Mouse (Mus musculus) erythroblast, embryonic 14.5 days (primary cell): ENCODE measurements around the gene Ripk3. TPM values are rescaled to one million over a fixed set of nuclear protein-coding genes. Genes with fewer than 3 reads are reported as not detected.

ENCODE experiments used
- H3K27me3 ChIP-seq: 2 replicates; pipeline ENCODE4 v1.6.1; 2012; ENCODE audit warnings: inconsistent platforms; ENCODE audit not compliant: control insufficient read depth
- H3K36me3 ChIP-seq: 2 replicates; pipeline ENCODE4 v1.6.1; 2012; ENCODE audit warnings: mild to moderate bottlenecking, inconsistent platforms; ENCODE audit not compliant: control insufficient read depth
- H3K4me1 ChIP-seq: 2 replicates; pipeline ENCODE4 v1.6.1; 2012; ENCODE audit warnings: inconsistent platforms; ENCODE audit not compliant: control insufficient read depth
- H3K4me3 ChIP-seq: replicated peaks from 2 replicates; pipeline ENCODE3; 2012; ENCODE audit warnings: moderate library complexity, mild to moderate bottlenecking, inconsistent platforms
- H3K9me3 ChIP-seq: 2 replicates; pipeline ENCODE4 v1.6.1; 2012; ENCODE audit warnings: low read length, inconsistent platforms, mixed read lengths; ENCODE audit not compliant: control insufficient read depth
- GATA1 ChIP-seq: IDR thresholded peaks from 2 replicates; pipeline ENCODE4 v1.6.1; 2012; ENCODE audit warnings: low read length, inconsistent platforms, mixed read lengths
- TAL1 ChIP-seq: IDR thresholded peaks from 3 replicates; pipeline ENCODE4 v1.6.1; 2012; ENCODE audit warnings: low read length, inconsistent platforms, mixed read lengths
- polyA plus RNA-seq: library from polyadenylated mRNA; stranded (reverse); fragments of >175 nt; gene quantifications from 2 replicates; pipeline ENCODE4 v1.2.3, GENCODE M21; 2012

Ripk3 gene
- polyA plus RNA-seq, 1 experiment = 0.47 TPM

GRCm38 (mm10) chr14:55747051-55747847 is 41.4 kb downstream of the Ripk3 start:
- Histone ChIP-seq H3K36me3 (peaks cover 52% of the 10 kb centered on the region), H3K9me3 (no peaks in the 10 kb centered on the region), H3K27me3 (no peaks in the 10 kb centered on the region), H3K4me3 (peak overlapping the region; percentile 91), H3K4me1 (peaks cover 45% of the 10 kb centered on the region)
- TF ChIP-seq GATA1 = no peak
- TF ChIP-seq TAL1 = no peak

GRCm38 (mm10) chr14:55745861-55746237 is 42.8 kb downstream of the Ripk3 start:
- Histone ChIP-seq H3K4me1 (peaks cover 45% of the 10 kb centered on the region), H3K27me3 (no peaks in the 10 kb centered on the region), H3K36me3 (peaks cover 41% of the 10 kb centered on the region), H3K9me3 (no peaks in the 10 kb centered on the region), H3K4me3 (peak overlapping the region; percentile 91)
- TF ChIP-seq GATA1 = no peak
- no peak for TF ChIP-seq TAL1

DNA sequence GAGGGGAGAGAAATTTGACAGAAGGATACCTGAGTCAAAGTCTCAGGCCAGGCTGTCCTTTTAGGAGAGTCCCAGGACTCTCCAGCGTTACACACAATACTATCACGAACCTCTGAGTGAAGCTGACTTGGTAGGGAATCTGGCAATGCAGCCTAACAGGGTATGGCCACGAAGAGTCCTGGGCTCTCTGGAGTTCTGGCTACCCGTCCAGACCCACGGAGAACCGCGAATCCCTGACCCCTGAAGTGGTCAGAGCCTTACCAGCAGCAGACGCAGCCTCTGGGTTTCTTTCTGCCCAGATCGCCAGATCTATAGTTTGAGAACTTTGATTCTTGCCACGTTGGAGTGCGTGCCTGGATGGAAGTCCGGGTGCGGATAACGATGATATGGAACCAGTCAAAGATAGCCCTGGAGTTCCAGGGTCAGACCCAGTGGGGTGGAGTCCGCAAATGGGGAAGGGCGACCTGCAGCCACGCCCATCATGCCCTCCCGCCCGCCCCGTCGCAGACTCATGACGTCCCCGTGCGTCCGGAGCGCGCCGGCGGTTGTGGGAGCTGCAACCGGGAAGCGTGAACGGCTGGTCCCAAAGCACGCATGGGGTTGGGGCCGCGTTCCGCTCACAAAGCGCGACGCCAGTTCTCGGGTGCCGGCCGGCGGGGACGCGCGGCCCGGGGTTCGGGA is 43.3 kb downstream of the Ripk3 start, which contains the start of the genes Dhrs1 and Nop9:
TSS of gene Dhrs1 (minus strand) at position 511 of the 681 bp plus-strand sequence.
TSS of gene Nop9 (plus strand) at position 514 of the 681 bp plus-strand sequence.
- Histone ChIP-seq H3K4me3 (peak within 1 kb of the TSS; percentile 91), H3K9me3 (no peaks in the 10 kb centered on the region), H3K36me3 (peaks cover 40% of the 10 kb centered on the region), H3K4me1 (peaks cover 45% of the 10 kb centered on the region), H3K27me3 (no peaks in the 10 kb centered on the region)
- TF ChIP-seq TAL1 = no peak
- TF ChIP-seq GATA1 = 0 out of 2 replicates have a peak, but pooled peaks have one; percentile 24

DNA sequence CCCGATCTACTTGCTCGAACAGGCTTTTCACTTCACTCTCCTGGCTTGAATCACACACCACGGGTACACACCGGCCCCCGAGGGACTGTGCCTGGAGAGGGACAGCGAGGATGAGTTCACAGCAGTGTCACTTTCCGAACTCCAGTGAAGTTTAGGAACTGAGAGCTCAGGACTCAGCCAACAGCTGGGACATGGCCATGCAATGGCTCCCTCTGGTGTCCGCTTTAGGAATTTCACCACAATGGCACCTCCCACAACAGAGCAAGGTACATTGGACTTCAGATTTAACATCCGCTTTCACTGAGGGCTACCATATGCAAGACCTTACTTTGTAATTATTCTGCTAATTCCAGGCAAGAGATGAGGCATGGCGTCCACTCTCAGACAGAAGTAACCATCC is 45.0 kb downstream of the Ripk3 start:
- Histone ChIP-seq H3K9me3 (no peaks in the 10 kb centered on the region), H3K4me1 (peaks cover 45% of the 10 kb centered on the region), H3K36me3 (peaks cover 36% of the 10 kb centered on the region), H3K4me3 (no peak overlapping the region), H3K27me3 (no peaks in the 10 kb centered on the region)
- TF ChIP-seq TAL1 = no peak
- no peak for TF ChIP-seq GATA1

DNA sequence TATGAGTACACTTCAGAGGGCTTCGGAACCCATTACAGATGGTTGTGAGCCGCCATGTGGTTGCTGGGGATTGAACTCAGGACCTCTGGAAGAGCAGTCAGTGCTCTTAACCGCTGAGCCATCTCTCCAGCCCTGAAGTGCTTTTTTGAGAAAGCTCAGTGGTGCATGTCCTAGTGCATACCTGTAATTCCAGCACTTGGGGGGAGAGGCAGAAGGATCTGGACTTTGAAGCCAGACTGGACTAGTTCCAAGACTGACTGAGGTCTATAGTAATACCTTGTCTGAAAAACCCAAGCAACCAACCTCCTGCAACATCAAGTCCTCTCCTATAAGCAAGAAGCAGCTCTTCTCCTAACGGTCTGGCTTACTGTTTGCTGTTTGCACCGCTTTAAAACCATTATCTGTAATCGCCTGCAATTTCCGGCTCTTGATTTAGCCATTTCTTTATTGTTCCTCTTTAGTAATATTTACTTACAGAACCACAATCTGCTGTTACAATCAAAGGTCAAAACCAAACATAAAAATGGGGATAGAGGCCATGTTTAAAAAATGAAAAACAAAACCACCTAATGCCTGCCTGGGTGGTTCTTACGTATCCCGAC is 51.5 kb downstream of the Ripk3 start:
- peaks cover 7% of the 10 kb centered on the region for H3K27me3 ChIP-seq
- H3K4me1 ChIP-seq = no peaks in the 10 kb centered on the region
- H3K36me3 ChIP-seq = peaks cover 22% of the 10 kb centered on the region
- TF ChIP-seq GATA1 (no peak), TAL1 (no peak)
- H3K9me3 ChIP-seq = no peaks in the 10 kb centered on the region
- no peak overlapping the region for H3K4me3 ChIP-seq

GRCm38 (mm10) chr14:55735758-55736157 is 52.9 kb downstream of the Ripk3 start:
- peaks cover 18% of the 10 kb centered on the region for H3K36me3 ChIP-seq

DNA sequence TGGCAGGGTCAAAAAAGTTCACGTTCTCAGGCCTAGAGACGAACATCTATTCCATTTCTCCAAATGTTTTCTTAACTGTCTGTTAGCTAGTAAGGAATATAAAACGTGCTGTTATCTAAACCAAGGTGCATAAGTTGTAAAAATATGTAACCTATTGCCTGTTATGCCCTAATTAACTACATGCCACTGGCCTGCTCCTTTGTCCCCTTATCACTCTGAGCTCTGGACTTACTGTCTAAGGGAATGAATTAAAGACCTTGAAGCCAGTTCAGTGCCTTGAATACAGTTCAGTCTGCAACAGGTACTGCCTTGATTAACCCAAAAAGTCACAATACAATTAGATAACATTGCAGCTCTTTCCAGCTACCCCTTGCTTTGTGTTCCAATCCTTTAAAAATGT is 53.3 kb downstream of the Ripk3 start:
- H3K36me3 ChIP-seq = peaks cover 14% of the 10 kb centered on the region
- peaks cover 3% of the 10 kb centered on the region; the same call in 1 of the 2 replicates for H3K4me1 ChIP-seq
- peaks cover 7% of the 10 kb centered on the region for H3K27me3 ChIP-seq
- TF ChIP-seq TAL1 = no peak
- no peak for TF ChIP-seq GATA1
- no peak overlapping the region for H3K4me3 ChIP-seq
- no peaks in the 10 kb centered on the region for H3K9me3 ChIP-seq

More at GRCm38 (mm10) chr14:55735758-55736157, 52.9 kb downstream of the Ripk3 start:
- H3K4me3 ChIP-seq = no peak overlapping the region
- H3K9me3 ChIP-seq = no peaks in the 10 kb centered on the region
- no peak for TF ChIP-seq TAL1
- peaks cover 2% of the 10 kb centered on the region; the same call in 1 of the 2 replicates for H3K4me1 ChIP-seq
- peaks cover 7% of the 10 kb centered on the region for H3K27me3 ChIP-seq

Other genes starting within 250 kb of the Ripk3 start
- gene Pck2, start 248.6 kb downstream of the Ripk3 start, polyA plus RNA-seq = 6.1 and 9.3 TPM in 2 replicates
- gene Dcaf11, start 228.9 kb downstream of the Ripk3 start, polyA plus RNA-seq = 3.5 and 4.3 TPM in 2 replicates
- gene A730061H03Rik, start 228.5 kb downstream of the Ripk3 start, polyA plus RNA-seq = not detected in 2 replicates
- gene Fitm1, start 213.2 kb downstream of the Ripk3 start, polyA plus RNA-seq = not detected in 2 replicates
- gene Psme1, start 210.7 kb downstream of the Ripk3 start, polyA plus RNA-seq = 3.2 and 4.3 TPM in 2 replicates
- 3.5 and 3.8 TPM in 2 replicates for gene Emc9, start 203.6 kb downstream of the Ripk3 start, polyA plus RNA-seq
- gene Psme2, start 197.8 kb downstream of the Ripk3 start, polyA plus RNA-seq = 4.4 and 7.0 TPM in 2 replicates
- gene Rnf31, start 197.2 kb downstream of the Ripk3 start, polyA plus RNA-seq = 0.86 and 1.1 TPM in 2 replicates
- gene Irf9, start 185.3 kb downstream of the Ripk3 start, polyA plus RNA-seq = 3.3 and 4.8 TPM in 2 replicates
- gene Rec8, start 170.8 kb downstream of the Ripk3 start, polyA plus RNA-seq = 0.14 and 0.15 TPM in 2 replicates
- 2.2 and 2.9 TPM in 2 replicates for gene Ipo4, start 152.9 kb downstream of the Ripk3 start, polyA plus RNA-seq
- 0.01 and 0.44 TPM in 2 replicates for gene Gm49378, start 151.0 kb downstream of the Ripk3 start, polyA plus RNA-seq
- 1.1 and 1.7 TPM in 2 replicates for gene Tm9sf1, start 145.1 kb downstream of the Ripk3 start, polyA plus RNA-seq
- 0.05 TPM in 1 of 2 replicates, not detected in the other for gene Tssk4, start 138.7 kb downstream of the Ripk3 start, polyA plus RNA-seq
- 1.0 and 1.4 TPM in 2 replicates for gene Mdp1, start 128.4 kb downstream of the Ripk3 start, polyA plus RNA-seq
- gene Gmpr2, start 116.9 kb downstream of the Ripk3 start, polyA plus RNA-seq = 1.9 and 2.5 TPM in 2 replicates
- gene Nedd8, start 116.7 kb downstream of the Ripk3 start, polyA plus RNA-seq = 6.8 and 9.0 TPM in 2 replicates
- gene Tinf2, start 107.0 kb downstream of the Ripk3 start, polyA plus RNA-seq = 3.6 and 4.0 TPM in 2 replicates
- gene Tgm1, start 74.9 kb downstream of the Ripk3 start, polyA plus RNA-seq = 0.03 and 0.05 TPM in 2 replicates
- gene Rabggta, start 66.6 kb downstream of the Ripk3 start, polyA plus RNA-seq = 0.28 and 0.46 TPM in 2 replicates
- gene Dhrs1, start 43.2 kb downstream of the Ripk3 start, polyA plus RNA-seq = 0.64 TPM in 1 of 2 replicates, not detected in the other
- 1.1 and 1.5 TPM in 2 replicates for gene Nop9, start 43.2 kb downstream of the Ripk3 start, polyA plus RNA-seq
- gene Cideb, start 30.4 kb downstream of the Ripk3 start, polyA plus RNA-seq = 0.08 and 0.22 TPM in 2 replicates
- not detected in 2 replicates for gene Ltb4r2, start 27.4 kb downstream of the Ripk3 start, polyA plus RNA-seq
- gene Ltb4r1, start 22.9 kb downstream of the Ripk3 start, polyA plus RNA-seq = 0.08 and 0.13 TPM in 2 replicates
- 0.02 TPM in 1 of 2 replicates, not detected in the other for gene Adcy4, start 4.8 kb downstream of the Ripk3 start, polyA plus RNA-seq
- not detected in 2 replicates for gene Nfatc4, start 34.3 kb upstream of the Ripk3 start, polyA plus RNA-seq
- 0.01 and 0.02 TPM in 2 replicates for gene Nynrin, start 65.1 kb upstream of the Ripk3 start, polyA plus RNA-seq
- 0.01 TPM in 1 of 2 replicates, not detected in the other for gene Cbln3, start 95.5 kb upstream of the Ripk3 start, polyA plus RNA-seq
- gene Khnyn, start 96.1 kb upstream of the Ripk3 start, polyA plus RNA-seq = 1.3 and 1.9 TPM in 2 replicates
- 0.18 and 0.20 TPM in 2 replicates for gene Sdr39u1, start 111.4 kb upstream of the Ripk3 start, polyA plus RNA-seq
- gene Cma1, start 155.8 kb upstream of the Ripk3 start, polyA plus RNA-seq = not detected in 2 replicates
- not detected in 2 replicates for gene Cma2, start 162.1 kb upstream of the Ripk3 start, polyA plus RNA-seq
- not detected in 2 replicates for gene Mcpt1, start 229.1 kb upstream of the Ripk3 start, polyA plus RNA-seq
- gene Mcpt9, start 241.6 kb upstream of the Ripk3 start, polyA plus RNA-seq = not detected in 2 replicates